Mouse (Mus musculus) small intestine, adult 2 months (tissue): ENCODE results near the gene Agt. TPM values are rescaled to one million over a fixed set of nuclear protein-coding genes. Genes with fewer than 3 reads are reported as not detected.

ENCODE experiments used
- H3K27ac ChIP-seq: fragments of 200-500 bp; 2 replicates; pipeline ENCODE4 v1.5.1; 2012; ENCODE audit warnings: low read depth, low read length, control low read depth, inconsistent platforms; ENCODE audit not compliant: insufficient read depth
- H3K27me3 ChIP-seq: fragments of 200-500 bp; 2 replicates; pipeline ENCODE4 v1.6.1; 2012; ENCODE audit warnings: mild to moderate bottlenecking, moderate library complexity, low read length, inconsistent platforms; ENCODE audit not compliant: control insufficient read depth, insufficient read depth
- H3K36me3 ChIP-seq: fragments of 200-500 bp; 2 replicates; pipeline ENCODE4 v1.6.1; 2012; ENCODE audit warnings: mild to moderate bottlenecking, low read length, control low read depth, inconsistent platforms; ENCODE audit not compliant: control insufficient read depth, insufficient read depth
- H3K4me1 ChIP-seq: fragments of 200-500 bp; 2 replicates; pipeline ENCODE4 v1.6.1; 2012; ENCODE audit warnings: low read length, inconsistent platforms, mixed read lengths; ENCODE audit not compliant: control insufficient read depth, insufficient read depth, insufficient read length
- H3K4me3 ChIP-seq: fragments of 200-500 bp; 2 replicates; pipeline ENCODE4 v1.5.1; 2012; ENCODE audit warnings: low read depth, mild to moderate bottlenecking, control low read depth, inconsistent platforms, low read length, moderate library complexity
- CTCF ChIP-seq: fragments of 200-500 bp; IDR thresholded peaks from 2 replicates; pipeline ENCODE4 v1.5.1; 2012; ENCODE audit warnings: low read depth, mild to moderate bottlenecking, control low read depth, inconsistent platforms, low read length, moderate library complexity, mixed read lengths; ENCODE audit not compliant: insufficient replicate concordance, insufficient read length; ENCODE audit errors: extremely low read depth
- POLR2A ChIP-seq: fragments of 200-500 bp; IDR thresholded peaks from 2 replicates; pipeline ENCODE4 v1.6.1; 2012; ENCODE audit warnings: low read depth, mild to moderate bottlenecking, control low read depth, inconsistent platforms, low read length, moderate library complexity
- WGBS: fragments of 180-500 bp; shearing (Covaris S2); methylation state at CpG from one replicate; pipeline ENCODE4 v1.1.7; 2018; 5-methylcytosine and 5-hydroxymethylcytosine counted together
- polyA plus RNA-seq: library from polyadenylated mRNA; depleted of rRNA; stranded (reverse); fragments of >200 nt; gene quantifications from 2 replicates; pipeline ENCODE4 v1.2.3, GENCODE M21; 2012; rRNA removed

Gene Agt
- polyA plus RNA-seq, 1 experiment, result 36.2 TPM

GRCm38 (mm10) chr8:124508321-124508695, 61.2 kb downstream of the Agt start:
- WGBS, result 64% methylated on average over 6 of the region's 6 CpGs
- H3K4me3 ChIP-seq, result no peak overlapping the region

GRCm38 (mm10) chr8:124507572-124508320, 61.8 kb downstream of the Agt start:
- 69% methylated on average over 8 of the region's 8 CpGs for WGBS
- no peak for TF ChIP-seq POLR2A
- no peak for TF ChIP-seq CTCF
- Histone ChIP-seq H3K27ac (no peak overlapping the region), H3K4me1 (no peaks in the 10 kb centered on the region), H3K4me3 (no peak overlapping the region), H3K27me3 (no peaks in the 10 kb centered on the region), H3K36me3 (no peaks in the 10 kb centered on the region)

More at GRCm38 (mm10) chr8:124508321-124508695, 61.2 kb downstream of the Agt start:
- no peaks in the 10 kb centered on the region for H3K4me1 ChIP-seq
- no peaks in the 10 kb centered on the region for H3K36me3 ChIP-seq
- no peak for TF ChIP-seq CTCF
- TF ChIP-seq POLR2A, result no peak
- no peak overlapping the region for H3K27ac ChIP-seq
- no peaks in the 10 kb centered on the region for H3K27me3 ChIP-seq

Other genes starting within 250 kb of the Agt start
- 2.3 and 2.8 TPM in 2 replicates for gene Pgbd5, start 130.0 kb downstream of the Agt start, polyA plus RNA-seq
- 8.3 and 14.7 TPM in 2 replicates for gene Cog2, start 48.9 kb downstream of the Agt start, polyA plus RNA-seq
- 8.2 and 11.4 TPM in 2 replicates for gene Capn9, start 6.4 kb upstream of the Agt start, polyA plus RNA-seq
- 11.7 and 35.0 TPM in 2 replicates for gene 2310022B05Rik, start 93.7 kb upstream of the Agt start, polyA plus RNA-seq
- 8.1 and 11.4 TPM in 2 replicates for gene Ttc13, start 152.3 kb upstream of the Agt start, polyA plus RNA-seq
- 6.5 and 7.0 TPM in 2 replicates for gene Arv1, start 152.4 kb upstream of the Agt start, polyA plus RNA-seq
- 1.4 and 1.7 TPM in 2 replicates for gene Fam89a, start 182.1 kb upstream of the Agt start, polyA plus RNA-seq
- gene Trim67, start 223.4 kb upstream of the Agt start, polyA plus RNA-seq, result 0.05 and 0.09 TPM in 2 replicates